Mouse (Mus musculus): Measurements from ENCODE around the gene Fbxw4. TPM values are rescaled to one million over a fixed set of nuclear protein-coding genes. Genes with fewer than 3 reads are reported as not detected.

Fbxw4 gene
- polyA plus RNA-seq (2012; rRNA removed): 49.0 and 50.8 TPM in 2 replicates

GRCm38 (mm10) chr19:45659738-45660502 lies at the start of gene Fbxw4:
Fbxw4 (minus strand) TSS chr19:45660312.

GRCm38 (mm10) chr19:45560153-45560890 lies 99.8 kb downstream of the Fbxw4 start, which contains the start of the genes Poll and Gm17018:
Poll (minus strand) TSS chr19:45560531.
Gm17018 (plus strand) TSS chr19:45560615.

Other genes with a start within 250 kb of the Fbxw4 start
- 7.8 TPM in 2 replicates for gene Poll, start 99.8 kb downstream of the Fbxw4 start, polyA plus RNA-seq (2012; rRNA removed)
- gene Gm17018, start 99.7 kb downstream of the Fbxw4 start, polyA plus RNA-seq (2012; rRNA removed): 29.3 and 31.3 TPM in 2 replicates
- gene Fgf8, start 82.6 kb upstream of the Fbxw4 start, polyA plus RNA-seq (2012; rRNA removed): 0.51 and 0.70 TPM in 2 replicates
- 74.6 and 94.7 TPM in 2 replicates for gene Npm3, start 89.3 kb upstream of the Fbxw4 start, polyA plus RNA-seq (2012; rRNA removed)
- gene Mgea5, start 123.5 kb upstream of the Fbxw4 start, polyA plus RNA-seq (2012; rRNA removed): 146 and 153 TPM in 2 replicates
- gene Kcnip2, start 155.7 kb upstream of the Fbxw4 start, polyA plus RNA-seq (2012; rRNA removed): 31.4 and 35.2 TPM in 2 replicates

Data from central nervous system, embryonic 18 days (tissue).